Mouse (Mus musculus): ENCODE data around the gene Cacna1b.
A peak's percentile ranks its signal among the peaks of the same experiment; 100 is the strongest.

Cacna1b gene

GRCm38 (mm10) chr2:24638102-24638954 lies 124.6 kb downstream of the Cacna1b start:
- no peak for DNase-seq

- DNase-seq: no peak
These were observed 129.3 kb downstream of the Cacna1b start for GRCm38 (mm10) chr2:24633645-24634044.

- DNase-seq: no peak
These were observed 145.8 kb downstream of the Cacna1b start for GRCm38 (mm10) chr2:24617141-24617540.

DNA sequence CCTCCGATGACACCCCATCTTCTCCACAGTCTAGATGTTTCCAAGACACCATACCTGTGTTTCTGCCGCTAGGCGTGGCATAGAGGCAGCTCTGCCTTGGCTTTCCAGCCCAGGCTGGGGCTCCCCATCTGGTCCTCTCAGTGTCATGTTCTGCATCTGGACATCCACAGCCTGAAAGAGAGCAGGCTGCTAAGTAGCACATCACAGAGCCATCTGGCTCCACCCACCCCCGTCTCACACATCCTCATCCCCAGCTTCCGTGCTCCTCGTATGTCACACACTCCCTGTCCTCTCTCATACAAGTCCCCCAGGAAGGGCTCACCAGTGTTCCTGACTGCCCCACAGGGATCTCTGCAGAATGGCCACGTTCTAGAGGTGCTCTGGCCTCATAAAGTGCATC lies 153.2 kb downstream of the Cacna1b start:
- DNase-seq: no peak

DNA sequence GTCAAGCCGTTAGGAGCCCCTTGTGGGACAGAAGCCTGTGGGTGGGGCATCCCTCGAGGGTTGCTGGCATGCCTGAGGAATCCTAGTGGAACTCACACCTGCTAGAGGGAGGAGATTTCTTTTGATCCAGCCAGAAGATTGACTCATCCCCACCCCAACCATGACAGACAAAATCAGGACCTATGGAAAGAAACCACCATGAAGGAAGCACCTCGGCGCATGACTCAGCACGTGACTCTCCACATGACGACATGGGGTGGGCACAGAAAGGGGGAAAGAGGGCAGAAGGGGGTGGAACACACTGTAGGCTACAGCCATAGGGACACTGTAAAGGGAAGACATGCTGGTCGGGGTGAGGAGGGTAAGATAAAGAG lies 154.2 kb downstream of the Cacna1b start:
- no peak for DNase-seq

GRCm38 (mm10) chr2:24607905-24608764 lies 154.8 kb downstream of the Cacna1b start:
- no peak for DNase-seq

DNA sequence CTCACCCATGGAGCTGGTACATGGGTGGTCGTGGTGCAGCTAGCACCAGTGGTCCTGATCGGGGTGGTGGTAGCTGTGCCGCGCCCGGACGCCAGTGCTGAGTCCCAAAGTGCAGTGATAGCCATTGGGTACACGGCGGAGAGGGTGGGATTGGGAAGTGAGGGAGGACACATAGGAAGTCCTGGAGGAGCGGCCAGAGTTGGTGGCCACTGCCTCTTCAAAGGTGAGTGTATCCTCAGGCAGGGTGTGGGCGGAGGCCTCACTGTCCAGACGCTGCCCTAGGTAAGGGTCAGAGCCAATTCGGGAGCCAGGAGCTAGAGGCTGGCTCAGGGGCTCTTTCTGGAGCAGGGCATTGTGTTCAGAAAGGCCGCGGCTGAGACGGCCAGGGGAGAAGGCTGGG lies 156.4 kb downstream of the Cacna1b start:
- DNase-seq: no peak

DNA sequence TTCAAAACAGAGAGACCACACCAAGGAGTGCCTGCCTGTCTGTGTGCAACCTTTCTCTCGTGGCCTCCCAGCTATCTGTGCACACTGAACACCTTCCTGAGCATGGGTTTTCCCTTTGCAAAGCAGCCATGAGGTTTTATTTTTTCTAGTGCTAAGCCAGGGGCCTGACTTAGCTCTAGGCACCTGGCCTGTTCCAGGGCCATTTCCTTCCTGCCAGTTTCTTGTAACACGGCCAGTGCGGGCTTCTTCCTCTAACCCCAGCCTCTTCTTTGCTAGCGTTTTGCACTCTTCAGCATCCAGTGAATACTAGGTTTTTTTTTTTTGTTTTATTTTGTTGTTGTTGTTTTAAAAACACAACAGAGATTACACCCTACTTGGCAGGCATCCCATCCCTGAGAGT lies 157.9 kb downstream of the Cacna1b start:
- DNase-seq: peak; percentile 19

DNA sequence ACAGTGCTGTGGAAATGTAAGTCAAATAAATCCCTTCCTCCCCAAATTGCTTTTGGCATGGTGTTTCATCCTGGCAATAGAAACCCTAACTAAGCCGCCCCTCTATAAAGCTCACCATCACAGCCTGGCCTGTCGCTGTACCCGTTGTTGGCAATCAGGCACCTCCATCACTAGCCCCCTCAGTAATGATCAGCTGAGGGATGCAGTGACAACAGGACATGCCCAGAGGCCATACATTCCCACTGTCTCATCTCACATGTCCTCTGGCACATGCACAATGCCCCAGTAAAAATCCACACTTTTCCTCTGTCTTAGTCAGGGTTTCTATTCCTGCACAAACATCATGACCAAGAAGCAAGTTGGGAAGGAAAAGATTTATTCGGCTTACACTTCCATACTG lies 173.5 kb downstream of the Cacna1b start:
- no peak for DNase-seq

- DNase-seq: no peak
These were observed 175.0 kb downstream of the Cacna1b start for GRCm38 (mm10) chr2:24587999-24588398.

DNA sequence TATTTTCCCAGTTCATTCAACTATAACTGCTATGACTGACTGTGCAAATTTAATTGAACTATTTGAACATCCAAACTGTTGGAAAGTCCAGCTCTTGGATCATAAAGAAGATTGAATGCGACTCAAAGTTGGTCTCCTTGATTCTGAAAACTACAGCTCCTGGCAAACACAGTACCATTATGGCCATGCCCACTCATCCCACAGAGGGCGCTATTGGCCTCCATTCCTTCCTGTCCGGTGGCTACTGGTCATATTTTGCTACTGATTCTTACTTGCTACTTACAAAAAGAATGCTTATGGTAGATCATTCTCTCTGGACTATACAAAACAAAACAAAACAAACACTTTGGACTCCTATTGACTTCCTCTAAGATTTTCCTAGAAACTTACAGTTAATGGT lies 188.3 kb downstream of the Cacna1b start:
- DNase-seq: peak; percentile 59

DNA sequence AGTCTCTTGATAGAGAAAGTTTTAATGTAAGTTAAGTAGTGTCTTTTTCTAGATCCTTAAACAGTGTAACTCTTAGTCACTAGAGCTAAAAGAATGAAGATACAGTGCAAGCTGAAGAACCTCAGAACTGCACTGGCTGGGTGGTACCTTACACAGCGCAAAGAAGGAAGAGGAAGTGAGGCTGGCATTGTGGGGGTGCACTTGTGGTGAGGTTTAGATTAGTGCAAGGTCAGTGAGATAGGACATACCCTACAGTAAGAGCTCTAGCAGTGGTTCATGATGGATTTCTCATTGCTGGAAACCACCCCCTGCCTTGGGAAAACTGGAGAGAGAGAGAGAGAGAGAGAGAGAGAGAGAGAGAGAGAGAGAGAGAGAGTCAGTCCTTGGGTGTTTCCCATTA lies 192.0 kb downstream of the Cacna1b start:
- peak; percentile 2 for DNase-seq

DNA sequence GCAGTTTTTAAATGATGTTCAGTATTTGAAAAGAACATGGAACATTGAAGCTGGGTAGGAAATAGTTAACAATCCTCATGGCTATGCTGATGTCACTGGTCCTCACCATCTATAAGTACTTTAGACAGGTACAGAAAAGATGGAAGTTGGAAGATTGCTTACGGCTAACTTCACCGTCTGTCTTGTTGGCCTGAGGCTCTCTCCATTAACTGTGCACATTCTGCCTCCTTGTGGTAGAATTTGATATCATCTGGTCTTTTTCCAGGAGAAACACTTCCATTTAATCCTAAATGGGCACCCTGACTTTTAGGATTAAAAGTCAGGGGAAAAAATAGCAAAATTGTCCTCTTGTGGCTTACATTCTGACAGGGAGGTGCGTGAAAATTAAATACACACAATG lies 194.4 kb downstream of the Cacna1b start:
- DNase-seq: no peak

DNA sequence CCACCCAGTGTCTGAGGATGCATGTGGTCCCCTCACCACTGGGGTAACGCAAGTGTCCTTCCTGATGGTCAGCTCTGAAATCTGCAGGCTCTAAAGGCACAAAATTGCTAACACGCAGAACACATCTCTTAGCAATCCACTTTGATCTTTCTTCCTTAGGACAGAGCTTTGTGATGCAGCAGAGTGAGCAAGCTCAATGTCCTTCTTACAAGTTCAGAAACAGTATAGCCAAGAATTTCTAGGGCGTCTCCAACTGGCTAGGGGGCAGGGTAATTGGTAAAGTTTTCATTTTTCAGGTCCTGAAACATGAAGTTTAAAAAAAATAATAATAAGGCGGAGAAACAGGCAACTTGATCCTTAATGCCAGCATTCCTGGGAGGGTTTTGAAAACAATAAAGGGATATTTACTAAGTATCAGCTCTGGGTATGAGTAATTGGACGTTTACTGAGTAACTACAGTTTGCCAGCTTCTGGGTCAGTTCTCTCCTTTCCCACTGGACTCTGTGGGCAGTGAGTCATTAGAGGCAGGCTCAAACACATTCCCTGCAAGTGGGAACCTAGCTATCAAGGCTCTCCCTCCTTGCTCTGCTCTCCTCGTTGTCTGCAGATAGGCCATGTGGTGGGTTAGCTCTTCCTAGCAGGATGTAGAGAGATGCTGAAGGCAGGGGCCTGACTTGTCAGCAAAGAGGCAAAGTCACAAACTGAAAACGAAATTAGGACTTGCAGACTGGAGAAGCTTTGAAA lies 200.2 kb downstream of the Cacna1b start:
- DNase-seq: no peak

- no peak for DNase-seq
These were observed 201.0 kb downstream of the Cacna1b start for GRCm38 (mm10) chr2:24561946-24562345.

GRCm38 (mm10) chr2:24560201-24560600 lies 202.8 kb downstream of the Cacna1b start:
- DNase-seq: no peak

GRCm38 (mm10) chr2:24556347-24556746 lies 206.6 kb downstream of the Cacna1b start:
- DNase-seq: no peak

DNA sequence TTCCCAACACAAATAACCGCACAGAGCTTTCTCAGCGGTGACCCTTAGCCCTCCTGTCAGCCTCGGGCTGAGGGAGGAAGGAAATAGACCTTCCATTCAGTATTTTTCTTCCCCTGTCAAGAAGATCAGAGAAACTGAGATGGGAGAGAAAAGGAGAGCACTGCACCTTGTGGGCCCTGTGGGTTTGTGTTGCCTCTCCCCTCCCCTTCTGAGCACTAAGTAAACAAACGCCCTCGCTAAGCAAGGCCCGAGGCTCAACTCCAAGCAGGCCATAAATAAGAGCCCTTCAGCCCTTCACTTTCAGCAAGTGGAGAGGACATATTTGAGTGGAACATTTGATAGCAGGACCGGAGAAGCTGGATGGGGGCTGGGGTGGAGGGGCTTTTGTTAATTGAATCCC lies 209.0 kb downstream of the Cacna1b start:
- DNase-seq: no peak

All from thymus, postnatal 25 days (tissue).